Mouse (Mus musculus) kidney, embryonic 14.5 days (tissue): ENCODE measurements around the gene Tmem56. TPM values are rescaled to one million over a fixed set of nuclear protein-coding genes. Genes with fewer than 3 reads are reported as not detected.

ENCODE experiments used
- ATAC-seq: fragments of 200-750 bp; cut with Nextera tagmentation; 2 replicates; pipeline ENCODE4 v1.8.0; 2017; ENCODE audit warnings: moderate number of reproducible peaks, mild to moderate bottlenecking, moderate TSS enrichment, moderate library complexity; ENCODE audit not compliant: low FRiP score, low TSS enrichment
- H3K27ac ChIP-seq: fragments of 300-500 bp; sonication (generic); 2 replicates; pipeline ENCODE4 v1.5.1; 2014; ENCODE audit warnings: low read depth, mild to moderate bottlenecking, low read length, moderate library complexity, mixed read lengths
- H3K27me3 ChIP-seq: fragments of 300-500 bp; sonication (generic); 2 replicates; pipeline ENCODE4 v1.6.1; 2014; ENCODE audit warnings: mild to moderate bottlenecking, low read length; ENCODE audit not compliant: control insufficient read depth, insufficient read depth
- H3K36me3 ChIP-seq: fragments of 300-500 bp; sonication (generic); 2 replicates; pipeline ENCODE4 v1.6.1; 2014; ENCODE audit warnings: low read length, mixed read lengths; ENCODE audit not compliant: control insufficient read depth, insufficient read depth
- H3K4me1 ChIP-seq: fragments of 300-500 bp; sonication (generic); 2 replicates; pipeline ENCODE4 v1.6.1; 2014; ENCODE audit warnings: low read length, mixed read lengths; ENCODE audit not compliant: control insufficient read depth, insufficient read depth
- H3K4me2 ChIP-seq: fragments of 300-500 bp; sonication (generic); replicated peaks from 2 replicates; pipeline ENCODE4 v1.6.1; 2014; ENCODE audit warnings: low read depth, mild to moderate bottlenecking, low read length
- H3K4me3 ChIP-seq: fragments of 300-500 bp; sonication (generic); 2 replicates; pipeline ENCODE4 v1.5.1; 2014; ENCODE audit warnings: mild to moderate bottlenecking, low read length
- H3K9ac ChIP-seq: fragments of 300-500 bp; sonication (generic); 2 replicates; pipeline ENCODE4 v1.6.1; 2014; ENCODE audit warnings: low read depth, mild to moderate bottlenecking, low read length, moderate library complexity
- H3K9me3 ChIP-seq: fragments of 300-500 bp; sonication (generic); 2 replicates; pipeline ENCODE4 v1.6.1; 2016; ENCODE audit warnings: low read length; ENCODE audit not compliant: control insufficient read depth
- WGBS: fragments of 180-500 bp; shearing (Covaris S2); extraction: QIAGEN DNeasy Blood & Tissue Kit; methylation state at CpG from one replicate; pipeline ENCODE4 v1.1.7; 2014; 5-methylcytosine and 5-hydroxymethylcytosine counted together
- polyA plus RNA-seq: library from polyadenylated mRNA; unstranded; fragments of >200 nt; fragmentation: Nextera tagmentation; extraction: Ambion mirVana; gene quantifications from 2 replicates; pipeline ENCODE4 v1.2.1, GENCODE M21; 2014

The Tmem56 gene
- polyA plus RNA-seq, 1 experiment from 2014 or later = 2.6 TPM

- Histone ChIP-seq H3K9me3 (no peaks in the 10 kb centered on the region), H3K9ac (no peak overlapping the region), H3K4me1 (no peaks in the 10 kb centered on the region), H3K4me3 (no peak overlapping the region), H3K27ac (no peak overlapping the region), H3K27me3 (no peaks in the 10 kb centered on the region), H3K4me2 (no peak overlapping the region), H3K36me3 (no peaks in the 10 kb centered on the region)
- 61% methylated on average over 2 of the region's 2 CpGs for WGBS
- no peak for ATAC-seq
These were observed 10.3 kb downstream of the Tmem56 start for GRCm38 (mm10) chr3:121272577-121272976.

- H3K27me3 ChIP-seq = peaks cover 24% of the 10 kb centered on the region
- no peak overlapping the region for H3K27ac ChIP-seq
- no peak overlapping the region for H3K9ac ChIP-seq
- H3K9me3 ChIP-seq = no peaks in the 10 kb centered on the region
- no peak overlapping the region for H3K4me2 ChIP-seq
- no peaks in the 10 kb centered on the region for H3K4me1 ChIP-seq
- no peaks in the 10 kb centered on the region for H3K36me3 ChIP-seq
- WGBS = 84% methylated on average over 5 of the region's 5 CpGs
- no peak for ATAC-seq
- no peak overlapping the region for H3K4me3 ChIP-seq
These were observed 15.6 kb downstream of the Tmem56 start for GRCm38 (mm10) chr3:121267283-121267682.

- 64% methylated on average over 6 of the region's 6 CpGs for WGBS
- Histone ChIP-seq H3K27me3 (peaks cover 49% of the 10 kb centered on the region), H3K36me3 (no peaks in the 10 kb centered on the region), H3K4me3 (no peak overlapping the region), H3K9ac (no peak overlapping the region), H3K9me3 (no peaks in the 10 kb centered on the region), H3K4me1 (no peaks in the 10 kb centered on the region), H3K27ac (no peak overlapping the region), H3K4me2 (no peak overlapping the region)
- no peak for ATAC-seq
These were observed 18.7 kb downstream of the Tmem56 start for GRCm38 (mm10) chr3:121264242-121264641.

GRCm38 (mm10) chr3:121263205-121263548, 19.7 kb downstream of the Tmem56 start:
- ATAC-seq = peak; percentile 34; the same call in 1 of the 2 replicates
- peak overlapping the region; percentile 51 for H3K9ac ChIP-seq
- no peaks in the 10 kb centered on the region for H3K36me3 ChIP-seq
- H3K9me3 ChIP-seq = no peaks in the 10 kb centered on the region
- peak overlapping the region; percentile 81 for H3K4me2 ChIP-seq
- no peak overlapping the region for H3K27ac ChIP-seq
- WGBS = 2% methylated on average over 20 of the region's 20 CpGs
- H3K4me3 ChIP-seq = peak overlapping the region; percentile 51
- H3K4me1 ChIP-seq = no peaks in the 10 kb centered on the region
- peaks cover 52% of the 10 kb centered on the region for H3K27me3 ChIP-seq

- Histone ChIP-seq H3K27me3 (peaks cover 52% of the 10 kb centered on the region), H3K4me1 (no peaks in the 10 kb centered on the region), H3K27ac (no peak overlapping the region), H3K36me3 (no peaks in the 10 kb centered on the region), H3K4me2 (peak overlapping the region; percentile 81), H3K9me3 (no peaks in the 10 kb centered on the region), H3K9ac (peak overlapping the region; percentile 51), H3K4me3 (peak overlapping the region; percentile 51)
- peak; percentile 95 for ATAC-seq
- under 1% methylated on average over 83 of the region's 97 CpGs for WGBS
These were observed 20.2 kb downstream of the Tmem56 start for GRCm38 (mm10) chr3:121262521-121263204.

GRCm38 (mm10) chr3:121261939-121262520, 20.9 kb downstream of the Tmem56 start:
- peak; percentile 50; the same call in 1 of the 2 replicates for ATAC-seq
- Histone ChIP-seq H3K4me1 (no peaks in the 10 kb centered on the region), H3K4me3 (peak overlapping the region; percentile 51), H3K4me2 (peak overlapping the region; percentile 81), H3K9me3 (no peaks in the 10 kb centered on the region), H3K36me3 (no peaks in the 10 kb centered on the region), H3K9ac (peak overlapping the region; percentile 51), H3K27ac (no peak overlapping the region), H3K27me3 (peaks cover 49% of the 10 kb centered on the region)
- WGBS = 9% methylated on average over 21 of the region's 21 CpGs

GRCm38 (mm10) chr3:121261251-121261650, 21.6 kb downstream of the Tmem56 start:
- Histone ChIP-seq H3K36me3 (no peaks in the 10 kb centered on the region), H3K4me3 (no peak overlapping the region), H3K9me3 (no peaks in the 10 kb centered on the region), H3K27ac (no peak overlapping the region), H3K4me1 (no peaks in the 10 kb centered on the region), H3K9ac (no peak overlapping the region), H3K27me3 (peaks cover 48% of the 10 kb centered on the region), H3K4me2 (no peak overlapping the region)
- WGBS = 68% methylated on average over 7 of the region's 7 CpGs
- no peak for ATAC-seq

GRCm38 (mm10) chr3:121260831-121261230, 22.1 kb downstream of the Tmem56 start:
- no peak overlapping the region for H3K4me2 ChIP-seq
- no peak overlapping the region for H3K4me3 ChIP-seq
- 64% methylated on average over 1 of the region's 1 CpGs for WGBS
- no peaks in the 10 kb centered on the region for H3K9me3 ChIP-seq
- ATAC-seq = no peak
- H3K27me3 ChIP-seq = peaks cover 48% of the 10 kb centered on the region
- H3K4me1 ChIP-seq = no peaks in the 10 kb centered on the region
- no peak overlapping the region for H3K27ac ChIP-seq
- H3K36me3 ChIP-seq = no peaks in the 10 kb centered on the region
- H3K9ac ChIP-seq = no peak overlapping the region

- Histone ChIP-seq H3K4me3 (no peak overlapping the region), H3K27ac (no peak overlapping the region), H3K27me3 (peaks cover 48% of the 10 kb centered on the region), H3K9me3 (no peaks in the 10 kb centered on the region), H3K4me1 (no peaks in the 10 kb centered on the region), H3K4me2 (no peak overlapping the region), H3K36me3 (no peaks in the 10 kb centered on the region), H3K9ac (no peak overlapping the region)
- no peak for ATAC-seq
- WGBS = 82% methylated on average over 7 of the region's 7 CpGs
These were observed 22.9 kb downstream of the Tmem56 start for GRCm38 (mm10) chr3:121260041-121260440.
